Mouse (Mus musculus): ENCODE data around the gene Tmprss13.

GRCm38 (mm10) chr9:45395796-45396195 is 76.9 kb downstream of the Tmprss13 start:
- TF ChIP-seq CTCF (IDR thresholded peaks at IDR 0.05; ENCODE audit: borderline replicate concordance, insufficient read depth, low read length) (no peak), POLR2A (IDR thresholded peaks at IDR 0.05; ENCODE audit: low read depth, low read length) (no peak)

All from embryonic fibroblast, embryonic 13.5 days (primary cell).